Mouse (Mus musculus) right cerebral cortex, postnatal 10 days (tissue): Measurements from ENCODE around the gene Cdh16.
"Not testable (repeated sequence)": the region's sequence is repeated elsewhere in the genome, so short reads cannot be mapped to it uniquely, and the experiment has no call there.

Experiments used
- DNase-seq, 2 experiments: peaks; one replicate each; pipeline ENCODE4 v3.0.0; 2021; ENCODE audit warnings: low spot score in 2 of 2

Gene Cdh16

DNA sequence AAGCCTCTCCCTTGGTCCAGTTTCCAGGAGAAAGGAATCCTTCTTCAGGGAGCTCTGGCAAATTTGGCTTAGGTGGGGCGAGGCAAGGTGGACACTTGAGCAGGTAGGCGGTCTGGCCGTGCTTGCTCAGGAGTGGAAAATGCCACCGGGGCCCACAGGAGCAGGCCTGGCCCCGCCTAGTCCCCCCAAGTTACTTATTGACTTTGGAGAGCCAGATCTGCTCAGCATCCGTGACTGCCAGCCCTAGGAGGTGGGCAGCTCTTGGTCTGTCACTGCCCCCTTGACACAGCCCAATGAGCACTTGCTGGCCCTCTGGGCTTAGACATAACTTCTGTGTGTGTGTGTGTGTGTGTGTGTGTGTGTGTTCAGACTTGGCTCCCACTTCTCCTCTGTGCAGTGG is at the start of gene Cdh16:
TSS of gene Cdh16 (minus strand) at position 236 of the 400 bp plus-strand sequence.
- no peak for DNase-seq

DNA sequence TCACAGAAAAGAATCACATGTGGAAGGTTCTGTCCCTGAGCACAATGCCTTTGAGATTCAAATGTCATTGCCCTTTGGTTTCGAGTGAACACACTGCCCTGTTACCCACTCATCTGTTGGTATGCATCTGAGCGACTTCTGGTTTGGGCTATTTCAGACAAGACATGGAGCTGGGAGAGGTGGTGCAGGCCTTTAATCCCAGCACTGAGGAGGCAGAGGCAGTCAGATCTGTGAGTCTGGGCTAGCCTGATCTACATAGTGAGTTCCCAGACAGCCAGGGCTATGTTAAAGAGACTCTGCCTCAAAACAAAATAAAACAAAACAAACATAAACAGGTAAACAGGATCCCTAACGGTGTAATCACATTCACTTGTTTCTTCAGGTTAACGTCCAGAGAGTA is 31.4 kb upstream of the Cdh16 start:
- no peak for DNase-seq

DNA sequence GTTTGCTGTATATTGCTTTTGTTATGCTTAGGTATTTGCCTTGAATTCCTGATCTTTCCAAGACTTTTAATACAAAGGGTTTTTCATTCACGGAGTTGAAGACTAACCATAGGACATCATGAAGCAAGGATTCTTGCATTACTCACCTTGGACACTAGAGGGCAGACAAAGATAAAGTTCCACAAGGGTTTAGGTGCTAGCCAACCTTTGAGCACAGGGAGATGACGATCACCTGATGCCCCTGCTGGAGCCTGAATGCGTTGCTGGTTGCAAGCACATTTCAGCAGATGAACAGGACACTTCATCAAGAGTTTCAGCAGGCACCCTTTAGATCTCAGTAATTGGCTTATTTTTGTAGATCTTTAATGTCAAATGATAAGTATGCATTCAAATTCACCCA is 30.8 kb upstream of the Cdh16 start:
- DNase-seq: peak; percentile 84

DNA sequence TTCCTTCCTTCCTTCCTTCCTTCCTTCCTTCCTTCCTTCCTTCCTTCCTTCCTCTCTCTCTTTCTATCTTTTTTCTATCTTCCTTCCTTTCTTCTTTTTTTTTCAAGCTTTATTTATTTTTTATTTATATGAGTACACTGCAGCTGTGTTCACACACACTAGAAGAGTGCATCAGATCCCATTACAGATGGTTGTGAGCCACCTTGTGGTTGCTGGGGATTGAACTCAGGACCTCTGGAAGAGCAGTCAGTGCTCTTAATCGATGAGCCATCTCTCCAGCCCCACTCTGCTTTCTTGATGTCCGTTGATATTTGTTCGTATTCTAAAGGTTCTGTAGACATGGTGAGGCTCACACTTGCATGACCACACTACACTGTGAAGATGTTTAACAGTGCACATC is 20.0 kb upstream of the Cdh16 start:
- DNase-seq: not testable (repeated sequence)

DNA sequence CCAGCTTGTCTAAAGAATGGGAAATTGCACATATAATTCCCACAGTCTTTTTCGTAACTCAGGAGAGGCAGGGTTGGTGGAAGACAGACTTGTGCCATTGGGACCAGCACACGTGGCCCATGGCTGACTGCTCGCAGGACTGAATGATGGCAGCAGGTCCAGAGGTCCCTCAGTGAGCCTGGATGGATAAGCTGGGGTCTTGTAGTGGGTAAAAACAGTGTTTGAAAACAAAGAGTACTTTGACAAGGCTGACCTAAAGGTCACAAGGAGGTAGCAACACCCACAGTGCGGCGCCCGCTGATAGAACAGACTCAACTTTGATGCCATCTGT is 18.1 kb upstream of the Cdh16 start:
- DNase-seq: peak in 1 of 2 experiments; percentile 22

DNA sequence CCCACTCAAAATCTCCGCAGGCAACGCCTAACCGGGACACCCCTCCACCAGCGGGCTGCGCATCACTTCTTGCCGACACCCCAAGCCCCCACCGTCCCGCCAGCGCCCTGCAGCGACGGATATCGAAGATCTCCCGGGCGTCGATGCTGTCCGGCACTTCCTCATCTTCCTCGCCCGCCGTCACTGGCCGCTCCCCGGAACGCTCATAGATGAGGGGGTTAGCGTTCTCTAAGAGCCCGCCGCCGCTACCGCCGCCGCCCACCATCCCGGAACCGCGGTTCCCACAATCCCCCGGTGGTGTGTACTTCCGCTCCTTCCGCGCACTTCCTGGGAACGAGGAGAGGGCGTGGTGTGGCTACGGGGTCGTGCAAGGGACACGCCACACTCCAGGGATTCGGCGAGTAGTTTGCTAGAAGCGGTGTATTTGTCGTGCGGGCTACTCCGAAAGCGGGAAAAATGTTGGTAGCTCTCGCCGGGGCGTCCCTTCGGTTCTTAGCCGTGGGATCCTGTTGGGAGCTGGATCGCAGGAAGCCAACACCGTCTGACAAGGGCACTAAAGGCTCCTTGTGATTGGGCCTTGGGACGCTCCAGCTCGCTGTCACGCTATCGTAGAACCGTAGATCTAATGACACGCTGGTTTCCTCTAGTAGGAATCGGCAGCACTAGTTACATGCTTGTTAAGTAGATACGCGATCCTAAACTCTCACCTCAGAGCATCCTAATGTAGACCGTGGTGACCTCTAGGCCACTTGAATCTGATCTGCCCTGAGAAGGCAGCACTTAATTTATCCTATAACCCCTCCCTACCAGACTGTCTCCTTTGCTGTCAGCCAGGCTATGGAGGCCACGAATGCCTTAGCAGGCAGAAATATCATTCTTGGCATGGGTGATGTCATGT is 17.5 kb upstream of the Cdh16 start, which contains the start of gene Ciao2b:
TSS of gene Ciao2b (minus strand) at position 540 of the 898 bp plus-strand sequence.
- peak; percentile 93 to 94 for DNase-seq

DNA sequence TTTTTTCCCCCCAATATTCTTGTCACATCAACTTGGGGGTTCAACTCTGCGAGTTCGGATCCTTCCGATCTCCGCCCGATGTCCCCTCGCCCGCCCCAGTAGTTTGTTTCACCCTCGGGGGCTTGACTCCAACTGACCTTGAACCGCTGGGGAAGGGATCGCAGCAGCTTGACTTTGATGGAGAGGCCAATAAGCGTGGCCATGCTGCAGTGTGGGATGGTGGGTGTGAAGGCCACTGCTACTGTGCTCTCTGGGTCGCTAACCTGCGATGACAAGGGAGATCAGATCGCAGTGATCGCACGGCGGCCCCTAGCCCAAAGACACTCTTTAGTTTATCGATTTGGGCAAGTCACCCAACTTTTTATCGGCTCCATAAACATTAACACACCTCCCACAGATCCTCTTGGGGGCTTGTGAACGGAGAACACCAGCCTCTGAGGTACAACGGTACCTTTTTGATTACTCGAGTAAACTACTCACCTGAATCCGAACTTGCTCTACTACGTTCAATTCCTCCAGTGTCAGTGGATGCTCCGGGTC is 16.7 kb upstream of the Cdh16 start:
- DNase-seq: peak in 1 of 2 experiments; percentile 24

DNA sequence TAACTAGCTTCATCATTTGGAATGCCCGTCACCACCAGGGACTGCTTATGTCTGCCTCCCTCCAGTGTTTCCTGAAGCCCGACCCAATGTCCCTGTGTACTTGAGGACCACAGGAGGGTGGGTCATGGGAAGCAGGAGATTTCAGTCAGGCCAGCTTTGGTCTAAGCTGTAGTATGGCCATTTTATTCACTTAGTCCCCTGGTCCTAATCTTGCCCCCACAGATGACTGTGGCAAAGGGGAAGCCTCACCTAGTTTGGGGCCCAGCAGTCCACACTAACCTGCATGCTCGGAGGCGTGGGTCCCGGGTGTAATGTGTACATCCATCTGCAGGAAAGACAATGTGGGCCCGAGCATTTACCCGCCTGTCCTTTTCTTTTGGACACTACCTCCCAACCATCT is 16.0 kb upstream of the Cdh16 start:
- DNase-seq: peak in 1 of 2 experiments; percentile 18

DNA sequence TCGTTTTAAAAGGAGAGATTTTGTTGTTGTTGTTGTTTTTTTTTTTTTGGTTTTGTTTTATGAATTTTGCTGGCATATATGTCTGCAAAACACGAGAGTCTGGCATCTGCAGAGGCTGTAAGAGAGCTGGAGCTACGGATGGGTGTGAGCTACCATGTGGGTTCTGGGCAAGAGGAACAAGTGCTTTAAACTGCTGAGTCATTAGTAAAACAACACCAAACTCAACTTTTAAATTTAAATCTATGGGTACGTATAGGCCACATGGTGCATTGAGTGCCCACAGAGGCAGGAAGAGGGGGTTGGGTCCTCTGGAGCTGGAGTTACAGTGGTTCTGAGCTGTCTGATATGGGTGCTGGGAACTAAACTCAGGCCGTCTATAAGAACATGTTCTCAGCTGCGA is 13.8 kb upstream of the Cdh16 start:
- peak in 1 of 2 experiments; percentile 11 for DNase-seq

DNA sequence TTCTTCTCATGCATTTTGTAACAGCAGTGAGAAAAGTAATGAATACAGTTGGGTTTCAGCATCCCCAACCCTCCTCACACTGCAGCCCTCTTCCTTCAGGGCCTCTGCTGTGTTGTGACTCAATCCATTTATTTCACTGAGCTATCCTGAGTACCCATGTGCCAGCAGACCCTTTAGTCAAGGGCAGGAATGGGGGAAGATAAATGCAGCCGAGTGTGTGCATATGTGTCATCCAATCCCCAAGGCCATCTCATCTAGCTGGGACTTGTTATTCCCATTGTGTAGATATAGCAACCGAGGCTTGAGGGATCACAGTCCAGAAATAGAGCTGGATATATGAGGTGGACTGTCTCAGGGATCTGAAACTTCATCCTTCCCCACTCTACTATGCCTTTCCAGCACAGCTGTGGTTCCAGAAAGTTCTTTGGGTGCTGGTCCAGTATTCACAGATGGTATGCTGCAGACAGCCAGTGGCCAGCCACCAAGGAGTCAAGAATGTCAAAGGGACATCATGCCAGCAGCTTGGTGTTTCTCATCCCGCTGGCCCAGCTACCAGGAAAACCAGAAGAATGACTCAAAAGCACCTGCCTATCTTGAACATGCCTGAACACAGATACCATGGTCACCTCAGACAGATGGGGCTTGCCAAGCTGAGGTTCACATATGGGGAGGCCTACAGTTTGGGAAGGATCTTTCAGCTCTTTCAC is 11.0 kb upstream of the Cdh16 start:
- DNase-seq: peak in 1 of 2 experiments; percentile 17

DNA sequence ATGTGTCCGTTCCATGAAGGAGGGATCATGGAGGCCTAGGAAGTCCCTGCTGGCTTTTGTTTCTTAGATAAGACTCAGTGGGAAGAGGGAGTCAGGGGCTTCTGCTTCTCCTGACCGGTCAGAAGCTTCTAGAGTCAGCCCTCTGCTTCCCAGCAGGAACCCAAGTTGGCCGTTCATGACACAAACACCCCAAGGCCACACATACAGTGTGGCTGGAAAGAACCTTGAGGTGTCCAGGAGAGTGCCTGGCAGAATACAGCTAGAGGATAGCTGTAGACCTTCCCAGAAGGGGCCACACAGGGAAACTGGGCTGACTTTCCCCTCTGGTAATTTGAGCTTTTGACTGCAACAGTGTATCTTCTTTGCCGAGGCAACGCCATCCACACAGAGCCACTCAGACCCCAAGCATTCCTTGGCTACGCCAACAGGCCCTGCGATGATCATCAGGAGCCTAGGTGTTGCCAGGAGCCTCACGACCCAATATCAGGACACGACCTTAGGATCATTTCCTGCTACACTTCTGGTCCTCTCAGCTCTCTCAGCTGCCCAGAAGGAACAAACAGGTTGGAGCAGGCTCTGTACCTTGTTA is 9.1 kb upstream of the Cdh16 start:
- DNase-seq: peak; percentile 16 to 22

DNA sequence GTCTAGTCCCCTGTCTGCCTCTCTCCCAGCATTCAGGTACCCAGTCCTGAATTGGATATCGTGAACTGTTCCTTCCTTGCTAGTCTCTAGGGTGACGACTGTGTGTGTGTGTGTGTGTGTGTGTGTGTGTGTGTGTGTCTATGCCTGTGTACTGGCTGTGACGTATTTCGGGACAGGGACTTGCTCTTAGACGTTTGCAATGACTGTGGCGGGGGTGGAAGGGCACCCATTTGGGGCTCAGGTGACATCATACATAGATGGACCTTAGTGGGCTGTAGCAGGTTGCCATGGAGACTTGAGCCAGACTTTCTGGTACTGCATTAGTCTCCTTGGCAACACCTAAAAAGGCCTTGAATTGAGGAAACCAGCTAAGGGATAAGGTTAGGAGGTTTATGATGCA is 8.3 kb upstream of the Cdh16 start:
- DNase-seq: peak; percentile 56 to 85

DNA sequence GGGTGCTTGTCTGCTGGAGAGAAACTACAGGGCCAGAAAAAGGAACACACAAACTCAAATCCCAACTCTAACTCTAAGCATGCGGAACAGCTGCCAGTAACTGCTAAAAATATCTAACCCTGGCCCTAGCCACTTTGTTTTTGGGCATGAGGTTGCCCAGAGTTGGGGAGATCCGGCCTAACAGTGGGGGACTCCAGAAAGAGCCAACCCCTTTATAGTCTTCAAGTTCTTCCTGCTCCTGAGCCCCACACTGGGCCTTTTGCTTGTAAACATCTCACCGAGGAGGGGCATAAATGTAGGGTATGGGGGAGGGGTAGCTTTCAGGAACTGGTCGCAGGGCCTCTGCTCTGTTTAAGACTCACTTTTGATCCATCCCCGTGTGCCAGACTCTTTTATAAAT is 7.8 kb upstream of the Cdh16 start:
- DNase-seq: peak; percentile 25 to 28

DNA sequence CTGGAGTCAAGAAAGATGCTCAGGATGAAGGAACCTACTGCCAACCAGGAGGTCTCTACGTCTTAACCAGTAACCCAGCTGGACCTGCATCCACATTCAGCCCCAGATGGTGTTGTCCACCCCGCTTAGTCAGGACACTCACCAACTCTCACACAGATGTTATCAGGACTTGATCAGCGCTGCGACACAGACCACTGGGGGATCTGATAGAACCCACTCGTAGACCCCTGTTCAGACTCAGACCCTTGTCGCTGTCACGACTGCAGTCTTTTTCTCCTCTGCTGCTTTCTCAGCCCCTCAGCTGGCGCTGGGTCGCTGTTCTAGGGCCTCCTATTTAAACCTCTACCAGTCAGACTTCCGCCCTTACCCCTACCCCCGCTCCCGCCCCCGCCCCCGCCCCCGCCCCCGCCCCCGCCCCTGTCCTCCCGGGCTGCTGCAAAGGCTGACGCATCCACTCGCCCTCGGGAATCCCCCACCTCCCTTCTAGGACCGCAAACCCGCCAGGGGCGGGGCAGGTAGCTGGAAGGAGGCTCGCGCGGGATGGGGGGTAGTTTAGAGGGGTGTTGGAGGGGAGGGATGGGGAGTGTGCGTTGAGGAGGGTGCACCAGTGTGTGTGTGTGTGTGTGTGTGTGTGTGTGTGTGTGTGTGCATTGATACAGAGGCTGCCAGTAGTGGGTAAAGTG is 6.9 kb upstream of the Cdh16 start, which contains the start of gene Rrad:
TSS of gene Rrad (minus strand) at position 347 of the 683 bp plus-strand sequence.
- peak; percentile 40 to 53 for DNase-seq

DNA sequence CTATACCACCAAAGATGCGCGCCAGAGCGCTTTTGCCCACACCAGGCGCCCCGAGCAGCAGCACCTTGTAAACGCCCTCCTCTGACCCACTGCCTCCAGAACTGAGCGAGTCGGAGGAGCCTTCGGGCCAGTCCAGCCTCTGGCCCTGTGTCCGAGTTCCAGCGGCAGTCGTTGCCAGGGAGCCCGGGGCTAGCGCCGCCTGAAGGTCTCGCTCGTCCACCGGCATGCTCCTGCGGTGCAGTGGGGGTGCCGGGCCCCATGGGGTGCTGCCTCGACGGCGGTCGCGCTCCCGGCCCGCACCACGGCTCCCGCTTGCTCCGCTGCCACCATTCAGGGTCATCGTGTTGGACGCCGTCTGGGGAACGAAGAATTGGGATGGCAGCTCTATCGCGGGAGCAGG is 6.4 kb upstream of the Cdh16 start:
- DNase-seq: peak; percentile 32 to 36

DNA sequence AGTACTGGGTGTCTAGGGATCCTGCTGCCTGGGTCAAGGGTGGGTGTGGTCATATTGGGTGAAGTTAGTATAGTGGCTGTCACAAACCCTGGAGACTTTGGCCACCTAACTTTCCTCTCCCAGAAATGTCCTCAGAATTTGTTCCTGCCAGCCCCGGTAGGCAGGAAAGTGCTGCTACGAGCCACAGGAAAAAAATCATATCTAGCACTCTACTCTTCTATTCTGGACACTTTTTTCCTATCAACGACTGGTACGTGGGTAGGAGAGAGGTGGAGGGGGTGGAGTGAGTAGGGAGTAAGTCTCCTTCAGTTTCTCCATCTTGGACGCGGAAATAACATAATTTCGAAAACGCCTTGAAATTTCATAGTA is 5.9 kb upstream of the Cdh16 start:
- peak in 1 of 2 experiments; percentile 18 for DNase-seq

DNA sequence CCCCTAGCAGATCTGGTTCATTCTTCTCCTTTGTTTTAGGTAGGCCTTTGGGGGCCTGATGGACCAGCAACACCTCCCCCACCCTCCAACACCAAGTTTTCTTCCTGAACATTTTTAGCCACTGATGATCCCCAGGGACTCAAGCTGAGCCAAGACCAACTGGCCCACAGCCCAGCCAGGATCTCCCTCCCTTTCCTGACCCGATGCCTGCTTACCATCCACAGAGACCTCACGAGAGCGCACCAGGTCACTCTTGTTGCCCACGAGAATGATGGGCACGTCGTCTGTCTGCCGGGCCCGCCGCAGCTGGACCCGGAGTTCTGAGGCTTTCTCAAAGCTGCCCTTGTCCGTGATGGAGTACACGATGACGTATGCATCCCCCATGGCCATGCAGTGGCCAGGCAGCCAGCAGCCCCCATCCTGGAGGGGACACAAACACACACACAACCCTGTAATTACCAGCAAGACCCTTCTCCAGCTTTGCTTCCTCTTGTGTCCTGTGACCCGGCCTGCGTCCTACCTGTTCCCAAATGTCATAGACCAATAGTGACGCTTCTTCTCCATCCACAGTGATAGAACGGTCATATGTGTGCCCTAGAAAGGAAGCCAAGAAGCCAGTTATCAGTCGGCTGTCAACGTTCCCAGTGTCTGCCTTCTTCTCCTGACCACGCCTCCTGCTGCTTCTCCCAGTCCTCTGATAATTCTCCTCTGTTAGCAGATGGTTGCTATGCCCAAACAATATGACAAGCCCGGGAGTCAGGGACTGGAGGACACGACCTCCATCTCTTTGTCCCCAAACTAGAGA is 5.3 kb upstream of the Cdh16 start:
- DNase-seq: peak; percentile 21 to 35

DNA sequence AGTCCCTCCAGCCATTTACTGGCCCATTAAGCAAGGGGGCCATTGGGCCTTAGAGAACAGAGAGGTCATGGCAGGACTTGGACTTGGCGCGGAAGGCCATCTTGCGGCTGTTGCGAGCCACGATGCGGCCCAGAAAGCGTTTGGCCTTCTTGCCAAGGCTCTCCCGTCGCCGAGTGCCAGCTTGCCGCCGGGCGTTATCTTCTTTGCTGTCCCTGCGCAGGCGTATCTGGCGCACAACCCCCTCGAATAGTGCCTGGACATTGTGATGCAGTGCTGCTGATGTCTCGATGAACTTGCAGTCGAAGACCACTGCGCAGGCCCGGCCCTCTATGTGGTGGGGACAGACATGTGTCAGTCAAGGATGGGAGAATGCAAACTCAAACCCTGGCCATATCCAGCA is 4.2 kb upstream of the Cdh16 start:
- peak in 1 of 2 experiments; percentile 19 for DNase-seq

DNA sequence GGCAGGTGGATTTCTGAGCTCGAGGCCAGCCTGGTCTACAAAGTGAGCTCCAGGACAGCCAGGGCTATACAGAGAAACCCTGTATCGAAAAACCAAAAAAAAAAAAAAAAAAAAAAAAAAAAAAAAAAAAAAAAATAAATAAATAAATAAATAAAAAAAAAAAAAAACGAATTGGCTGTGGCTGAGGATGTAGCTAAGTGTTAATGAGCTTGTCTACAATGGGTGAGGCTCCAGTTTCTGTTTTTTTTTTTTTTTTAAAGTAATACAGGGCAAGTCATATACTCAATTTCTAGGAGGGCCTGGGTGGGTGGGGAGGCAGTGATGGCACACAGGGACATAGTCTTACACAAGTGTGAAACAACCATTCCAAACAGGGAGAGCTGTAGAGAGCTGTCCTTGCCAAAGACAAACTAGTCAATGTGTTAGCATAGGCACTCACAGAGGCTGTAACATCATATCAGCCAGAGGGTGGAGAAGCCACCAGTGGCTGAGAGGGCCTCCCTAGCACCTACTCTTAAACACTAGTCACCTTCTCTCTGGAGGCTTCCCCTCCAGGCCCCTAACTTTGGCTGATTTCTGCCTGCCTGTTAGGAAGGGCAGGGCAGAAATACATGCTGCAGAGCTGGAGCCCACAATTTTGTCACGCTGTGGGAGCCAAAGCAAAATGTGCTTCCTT is 3.0 kb upstream of the Cdh16 start:
- DNase-seq: peak in 1 of 2 experiments; percentile 12

DNA sequence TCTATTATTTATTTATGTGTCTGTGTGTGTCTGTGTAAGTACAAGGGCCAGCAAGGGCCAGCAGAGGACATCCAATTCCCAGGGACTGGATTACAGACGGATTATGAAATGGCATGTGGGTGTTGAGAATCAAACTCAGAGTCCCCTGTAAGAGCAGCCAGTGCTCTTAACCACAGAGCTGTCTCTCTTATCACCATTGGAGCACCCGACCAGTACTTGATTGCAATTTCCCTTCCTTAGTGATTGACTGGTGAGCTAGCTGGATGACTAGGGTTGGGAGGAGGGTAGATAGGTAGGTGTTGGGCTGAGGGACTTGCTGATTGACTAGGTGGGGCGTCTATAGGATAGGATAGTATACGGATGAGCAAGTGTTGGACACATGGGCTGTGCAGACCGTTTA is 3.4 kb downstream of the Cdh16 start:
- no peak for DNase-seq
